14 mouse cellular contexts compared by ENCODE assay signal in the genomic region with DNA sequence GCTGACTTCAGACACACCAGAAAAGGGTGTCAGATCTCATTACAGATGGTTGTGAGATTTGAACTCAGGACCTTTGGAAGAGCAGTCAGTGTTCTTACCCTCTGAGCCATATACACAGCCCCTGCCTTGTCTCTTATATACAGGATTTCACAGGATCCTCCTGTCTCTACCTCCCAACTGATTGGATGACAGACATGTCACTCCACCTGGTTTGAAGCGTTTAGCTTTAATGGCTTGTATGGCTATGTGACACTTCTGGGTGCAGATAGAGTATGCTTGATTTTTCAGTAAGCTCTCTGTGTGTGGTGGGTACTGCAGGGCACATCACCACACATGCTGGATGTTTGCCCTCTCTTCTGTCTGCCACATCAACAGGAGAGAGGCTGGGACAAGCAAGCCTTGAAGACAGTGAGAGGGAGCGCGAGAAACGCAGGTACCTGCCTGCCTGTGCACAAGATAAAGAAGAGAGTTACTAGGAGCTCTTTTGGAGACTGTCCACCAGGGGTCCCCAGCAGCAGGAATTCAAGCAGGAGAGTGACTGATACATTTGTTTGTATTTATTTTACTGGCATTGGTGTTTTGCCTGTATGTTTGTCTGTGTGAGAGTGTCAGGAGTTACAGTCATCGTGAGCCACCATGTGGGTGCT. TPM values are rescaled to one million over a fixed set of nuclear protein-coding genes. Genes with fewer than 3 reads are reported as not detected.
A peak's percentile ranks its signal among the peaks of the same experiment; 100 is the strongest.
DNase-seq lines count a peak whose midpoint lies in the region; ATAC-seq and TF ChIP-seq lines count a peak whose summit lies in the region.
"Had no signal": no experiment of that assay in that cellular context is flagged by ENCODE, and none has a peak within 500 bp of the region (broad histone marks: within the 10 kb centered on the region; RNA-seq: fewer than 3 reads in every experiment).

No protein-coding gene starts in this region.

- no peaks in the 10 kb centered on the region for H3K27me3 ChIP-seq in heart, postnatal 0 days (ENCODE audit: control insufficient read depth, insufficient read depth, low read length)
- H3K27me3 ChIP-seq in heart, embryonic 10.5 days (ENCODE audit: insufficient read depth, poor library complexity, severe bottlenecking): no peaks in the 10 kb centered on the region
- no peaks in the 10 kb centered on the region for H3K27me3 ChIP-seq in midbrain, postnatal 0 days (ENCODE audit: insufficient read depth, low read length)
- no peaks in the 10 kb centered on the region for H3K27me3 ChIP-seq in midbrain, embryonic 16.5 days (ENCODE audit: control insufficient read depth, insufficient read depth, low read depth, low read length)
- H3K27me3 ChIP-seq: embryonic facial prominence, embryonic 13.5 days; heart, embryonic 13.5 days; limb, embryonic 15.5 days had no signal

- H3K36me3 ChIP-seq in heart, postnatal 0 days (replicated peaks; ENCODE audit: control insufficient read depth, insufficient read depth, low read length): peaks cover 35% of the 10 kb centered on the region
- H3K36me3 ChIP-seq in heart, embryonic 10.5 days: peaks cover 47% of the 10 kb centered on the region
- peaks cover 31% of the 10 kb centered on the region for H3K36me3 ChIP-seq in midbrain, postnatal 0 days (ENCODE audit: insufficient read depth, low read length)
- peaks cover 26% of the 10 kb centered on the region for H3K36me3 ChIP-seq in midbrain, embryonic 16.5 days (ENCODE audit: control insufficient read depth, insufficient read depth, low read length)

- TF ChIP-seq CTCF in heart, postnatal 0 days (IDR thresholded peaks at IDR 0.05; ENCODE audit: low read depth): peak; percentile 30
- peak; percentile 63 for TF ChIP-seq CTCF in midbrain, postnatal 0 days (IDR thresholded peaks at IDR 0.05)

- no peaks in the 10 kb centered on the region for H3K9me3 ChIP-seq in heart, postnatal 0 days (replicated peaks; ENCODE audit: control insufficient read depth, low read length)
- no peaks in the 10 kb centered on the region for H3K9me3 ChIP-seq in heart, embryonic 10.5 days
- H3K9me3 ChIP-seq in midbrain, postnatal 0 days (ENCODE audit: low read length): no peaks in the 10 kb centered on the region
- no peaks in the 10 kb centered on the region for H3K9me3 ChIP-seq in midbrain, embryonic 16.5 days (replicated peaks; ENCODE audit: control insufficient read depth, low read length, poor library complexity, severe bottlenecking)
- H3K9me3 ChIP-seq: embryonic facial prominence, embryonic 13.5 days; heart, embryonic 13.5 days; limb, embryonic 15.5 days; midbrain, embryonic 10.5 days had no signal

- WGBS in heart, postnatal 0 days: 70% methylated on average over 5 of the region's 5 CpGs
- 69% methylated on average over 5 of the region's 5 CpGs for WGBS in heart, embryonic 10.5 days
- WGBS in midbrain, postnatal 0 days: 80% methylated on average over 5 of the region's 5 CpGs
- WGBS in midbrain, embryonic 16.5 days: 83% methylated on average over 5 of the region's 5 CpGs

- no peaks in the 10 kb centered on the region for H3K4me1 ChIP-seq in heart, postnatal 0 days (ENCODE audit: control insufficient read depth, insufficient read depth)
- H3K4me1 ChIP-seq in heart, embryonic 10.5 days: no peaks in the 10 kb centered on the region
- H3K4me1 ChIP-seq in midbrain, postnatal 0 days (ENCODE audit: insufficient read depth, low read length): no peaks in the 10 kb centered on the region
- no peaks in the 10 kb centered on the region for H3K4me1 ChIP-seq in midbrain, embryonic 16.5 days (ENCODE audit: control insufficient read depth, insufficient read depth, low read length)
- H3K4me1 ChIP-seq: embryonic facial prominence, embryonic 13.5 days; limb, embryonic 15.5 days; midbrain, embryonic 10.5 days had no signal

- no peak for DNase-seq in heart, postnatal 0 days (ENCODE audit: low spot score)
- no peak for DNase-seq in heart, embryonic 10.5 days (ENCODE audit: low spot score)
- DNase-seq in midbrain, postnatal 0 days (ENCODE audit: low spot score): no peak
- peak; percentile 65 for DNase-seq in ES-CJ7 (ENCODE audit: low read depth, low spot score)
- no peak for DNase-seq in cerebellum, postnatal 4 days (ENCODE audit: low spot score in 2 of 2)
- DNase-seq in lung, postnatal 36 days: no peak
- DNase-seq: adrenal gland, adult 2 months had no signal

- H3K9ac ChIP-seq in heart, postnatal 0 days (replicated peaks; ENCODE audit: low read depth, low read length): no peak overlapping the region
- no peak overlapping the region for H3K9ac ChIP-seq in midbrain, postnatal 0 days (replicated peaks; ENCODE audit: low read length, poor library complexity, severe bottlenecking)
- no peak overlapping the region for H3K9ac ChIP-seq in midbrain, embryonic 16.5 days (ENCODE audit: low read depth, low read length)
- H3K9ac ChIP-seq: embryonic facial prominence, embryonic 13.5 days; heart, embryonic 13.5 days; limb, embryonic 15.5 days had no signal

- no peak for ATAC-seq in heart, postnatal 0 days (ENCODE audit: insufficient read depth, low read depth)
- ATAC-seq in midbrain, postnatal 0 days (ENCODE audit: low FRiP score): no peak
- no peak for ATAC-seq in midbrain, embryonic 16.5 days
- peak; percentile 78 for ATAC-seq in megakaryocyte progenitor cell, adult 5-6 weeks (replicated peaks; ENCODE audit: poor library complexity)
- ATAC-seq: inflammation-experienced regulatory T-cells, adult 6 months had no signal

- no peak overlapping the region for H3K4me3 ChIP-seq in heart, postnatal 0 days (ENCODE audit: low read depth, low read length)
- no peak overlapping the region for H3K4me3 ChIP-seq in heart, embryonic 10.5 days
- H3K4me3 ChIP-seq in midbrain, postnatal 0 days (ENCODE audit: low read depth, low read length): no peak overlapping the region
- H3K4me3 ChIP-seq in midbrain, embryonic 16.5 days (ENCODE audit: low read depth, low read length): no peak overlapping the region
- H3K4me3 ChIP-seq: embryonic facial prominence, embryonic 13.5 days; heart, embryonic 13.5 days; limb, embryonic 15.5 days; midbrain, embryonic 10.5 days had no signal

- TF ChIP-seq EP300 in heart, postnatal 0 days (IDR thresholded peaks at IDR 0.05; ENCODE audit: low read depth): no peak

- no peak overlapping the region for H3K27ac ChIP-seq in heart, postnatal 0 days (ENCODE audit: low read depth)
- no peak overlapping the region for H3K27ac ChIP-seq in heart, embryonic 10.5 days
- H3K27ac ChIP-seq in midbrain, postnatal 0 days (ENCODE audit: low read depth, low read length): no peak overlapping the region
- H3K27ac ChIP-seq in midbrain, embryonic 16.5 days (ENCODE audit: low read length): no peak overlapping the region
- H3K27ac ChIP-seq: embryonic facial prominence, embryonic 13.5 days; heart, embryonic 13.5 days; limb, embryonic 15.5 days; midbrain, embryonic 10.5 days had no signal

- H3K4me2 ChIP-seq in heart, postnatal 0 days (ENCODE audit: low read depth, low read length): no peak overlapping the region
- no peak overlapping the region for H3K4me2 ChIP-seq in midbrain, postnatal 0 days (ENCODE audit: low read depth, low read length, poor library complexity, severe bottlenecking)
- H3K4me2 ChIP-seq in midbrain, embryonic 16.5 days (ENCODE audit: low read length): no peak overlapping the region
- H3K4me2 ChIP-seq: embryonic facial prominence, embryonic 13.5 days; heart, embryonic 13.5 days; limb, embryonic 15.5 days had no signal

RNA-seq across cellular contexts. Expression of a gene that starts 18.3 kb away (rescaled TPM):
- 1.5 TPM in 1 of 2 replicates, not detected in the other for total RNA-seq in heart, postnatal 0 days (2014; rRNA removed; ENCODE audit: low replicate concordance)
- polyA plus RNA-seq in heart, postnatal 0 days (2015; fragmentation: Nextera tagmentation; extraction: Ambion mirVana): 6.0 and 7.0 TPM in 2 replicates
- 21.8 and 42.2 TPM in 2 replicates for polyA plus RNA-seq in heart, embryonic 10.5 days (2016; fragmentation: Nextera tagmentation; extraction: Ambion mirVana)
- total RNA-seq in midbrain, postnatal 0 days (2014; rRNA removed): 0.28 and 0.71 TPM in 2 replicates
- polyA plus RNA-seq in midbrain, postnatal 0 days (2015; fragmentation: Nextera tagmentation; extraction: Ambion mirVana): 3.8 and 5.1 TPM in 2 replicates
- 3.9 and 4.7 TPM in 2 replicates for polyA plus RNA-seq in midbrain, embryonic 16.5 days (2015; fragmentation: Nextera tagmentation; extraction: Ambion mirVana)
- total RNA-seq in megakaryocyte progenitor cell, adult 5-6 weeks (2015): not detected in 2 replicates
- 0.33 and 0.44 TPM in 2 replicates for total RNA-seq in megakaryocyte progenitor cell, adult 5-6 weeks (2017)
- polyA plus RNA-seq: inflammation-experienced regulatory T-cells, adult 6 months had no signal

RNA-seq across cellular contexts. Expression of a gene that starts 27.0 kb away (rescaled TPM):
- total RNA-seq in heart, postnatal 0 days (2014; rRNA removed; ENCODE audit: low replicate concordance): 17.2 and 17.6 TPM in 2 replicates
- polyA plus RNA-seq in heart, postnatal 0 days (2015; fragmentation: Nextera tagmentation; extraction: Ambion mirVana): 9.1 and 12.2 TPM in 2 replicates
- polyA plus RNA-seq in heart, embryonic 10.5 days (2016; fragmentation: Nextera tagmentation; extraction: Ambion mirVana): 16.5 and 17.4 TPM in 2 replicates
- 39.2 and 41.5 TPM in 2 replicates for total RNA-seq in midbrain, postnatal 0 days (2014; rRNA removed)
- 27.6 and 29.9 TPM in 2 replicates for polyA plus RNA-seq in midbrain, postnatal 0 days (2015; fragmentation: Nextera tagmentation; extraction: Ambion mirVana)
- polyA plus RNA-seq in midbrain, embryonic 16.5 days (2015; fragmentation: Nextera tagmentation; extraction: Ambion mirVana): 32.2 and 34.4 TPM in 2 replicates
- total RNA-seq in megakaryocyte progenitor cell, adult 5-6 weeks (2015): 10.5 and 11.8 TPM in 2 replicates
- total RNA-seq in megakaryocyte progenitor cell, adult 5-6 weeks (2017): 7.4 and 7.7 TPM in 2 replicates

RNA-seq across cellular contexts. Expression of a gene that starts 27.3 kb away (rescaled TPM):
- 90.0 and 102 TPM in 2 replicates for total RNA-seq in heart, postnatal 0 days (2014; rRNA removed; ENCODE audit: low replicate concordance)
- 63.6 and 73.9 TPM in 2 replicates for polyA plus RNA-seq in heart, postnatal 0 days (2015; fragmentation: Nextera tagmentation; extraction: Ambion mirVana)
- polyA plus RNA-seq in heart, embryonic 10.5 days (2016; fragmentation: Nextera tagmentation; extraction: Ambion mirVana): 71.2 and 90.0 TPM in 2 replicates
- 78.2 and 83.4 TPM in 2 replicates for total RNA-seq in midbrain, postnatal 0 days (2014; rRNA removed)
- 84.2 and 84.9 TPM in 2 replicates for polyA plus RNA-seq in midbrain, postnatal 0 days (2015; fragmentation: Nextera tagmentation; extraction: Ambion mirVana)
- polyA plus RNA-seq in midbrain, embryonic 16.5 days (2015; fragmentation: Nextera tagmentation; extraction: Ambion mirVana): 111 and 121 TPM in 2 replicates
- 31.5 and 39.0 TPM in 2 replicates for total RNA-seq in megakaryocyte progenitor cell, adult 5-6 weeks (2015)
- 18.7 and 18.9 TPM in 2 replicates for total RNA-seq in megakaryocyte progenitor cell, adult 5-6 weeks (2017)
